Mouse (Mus musculus) embryonic facial prominence, embryonic 11.5 days (tissue): ENCODE measurements around the gene Cbx5. TPM values are rescaled to one million over a fixed set of nuclear protein-coding genes. Genes with fewer than 3 reads are reported as not detected.

Experiments used
- ATAC-seq: fragments of 200-750 bp; cut with Nextera tagmentation; replicated peaks from 2 replicates; pipeline ENCODE4 v1.8.0; 2017; ENCODE audit warnings: low read depth; ENCODE audit not compliant: insufficient number of reproducible peaks, low FRiP score, low TSS enrichment
- DNase-seq: peaks from one replicate; pipeline ENCODE4 v3.0.0-alpha.2; 2015; ENCODE audit warnings: low spot score
- H3K27ac ChIP-seq: fragments of 300-500 bp; sonication (generic); replicated peaks from 2 replicates; pipeline ENCODE4 v1.5.1; 2014; ENCODE audit warnings: mild to moderate bottlenecking, low read depth, low read length, control low read depth
- H3K27me3 ChIP-seq: fragments of 300-500 bp; sonication (generic); 2 replicates; pipeline ENCODE4 v1.6.1; 2014; ENCODE audit warnings: mild to moderate bottlenecking, low read length, moderate library complexity, mixed read lengths; ENCODE audit not compliant: control insufficient read depth, insufficient read depth
- H3K36me3 ChIP-seq: fragments of 300-500 bp; sonication (generic); replicated peaks from 2 replicates; pipeline ENCODE4 v1.6.1; 2014; ENCODE audit warnings: low read depth, mild to moderate bottlenecking, low read length, moderate library complexity, mixed read lengths; ENCODE audit not compliant: control insufficient read depth, insufficient read depth
- H3K4me1 ChIP-seq: fragments of 300-500 bp; sonication (generic); 2 replicates; pipeline ENCODE4 v1.6.1; 2014; ENCODE audit warnings: low read length, mixed read lengths; ENCODE audit not compliant: control insufficient read depth, insufficient read depth
- H3K4me2 ChIP-seq: fragments of 300-500 bp; sonication (generic); 2 replicates; pipeline ENCODE4 v1.6.1; 2014; ENCODE audit warnings: low read depth, mild to moderate bottlenecking, control low read depth, low read length, moderate library complexity
- H3K4me3 ChIP-seq: fragments of 300-500 bp; sonication (generic); 2 replicates; pipeline ENCODE4 v1.5.1; 2014; ENCODE audit warnings: low read depth, low read length, control low read depth
- H3K9ac ChIP-seq: fragments of 300-500 bp; sonication (generic); replicated peaks from 2 replicates; pipeline ENCODE4 v1.6.1; 2014; ENCODE audit warnings: mild to moderate bottlenecking, control low read depth, low read length
- H3K9me3 ChIP-seq: fragments of 300-500 bp; sonication (generic); replicated peaks from 2 replicates; pipeline ENCODE4 v1.6.1; 2016; ENCODE audit warnings: mild to moderate bottlenecking, low read length, inconsistent platforms, mixed read lengths; ENCODE audit not compliant: control insufficient read depth
- WGBS: fragments of 180-500 bp; shearing (Covaris S2); extraction: QIAGEN DNeasy Blood & Tissue Kit; methylation state at CpG from one replicate; pipeline ENCODE4 v1.1.7; 2014; 5-methylcytosine and 5-hydroxymethylcytosine counted together
- polyA plus RNA-seq: library from polyadenylated mRNA; unstranded; fragments of >200 nt; fragmentation: Nextera tagmentation; extraction: Ambion mirVana; gene quantifications from 2 replicates; pipeline ENCODE4 v1.2.1, GENCODE M21; 2014

The Cbx5 gene
- polyA plus RNA-seq, 1 experiment from 2014 or later: 217 TPM

DNA sequence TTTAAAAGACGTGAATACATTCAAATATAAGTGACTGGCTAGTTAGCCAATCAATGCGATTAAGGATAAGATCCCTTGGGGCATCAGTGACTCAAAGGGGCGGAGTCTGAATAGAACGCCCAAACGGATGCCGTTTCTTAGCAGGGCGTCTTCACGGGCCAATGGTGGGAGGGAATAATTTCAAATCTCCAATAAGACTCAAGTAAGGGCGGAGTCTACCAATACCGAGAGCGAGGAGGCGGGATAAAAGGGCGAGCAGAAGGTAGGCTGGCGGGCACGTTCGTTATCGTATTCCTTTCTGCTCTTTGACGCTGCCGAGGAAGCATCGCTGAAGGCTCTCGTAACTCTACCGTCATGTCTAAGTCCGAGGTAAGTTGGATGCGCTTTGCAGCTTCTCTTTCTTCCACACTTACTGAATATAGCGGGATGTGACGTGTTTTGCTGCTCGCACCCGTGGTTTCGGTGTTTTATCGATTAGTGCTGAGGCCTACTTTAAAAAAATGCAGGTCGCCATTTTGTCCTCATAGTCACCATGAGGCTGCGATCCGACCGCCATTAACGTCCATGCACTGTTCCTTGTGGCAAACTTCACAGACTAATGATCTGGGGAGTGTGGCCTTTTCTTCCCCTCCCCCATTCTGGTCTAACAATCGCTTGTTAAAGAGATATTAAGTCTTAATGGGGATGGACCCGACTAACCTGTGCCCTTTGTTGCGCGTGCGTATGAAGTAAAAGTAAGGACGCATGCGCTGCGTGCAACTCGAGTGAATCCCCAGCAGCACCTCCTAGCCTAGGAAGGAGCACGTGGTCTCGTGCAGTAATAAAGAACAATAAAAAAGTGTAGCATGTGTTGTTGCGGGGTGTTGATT lies 778 bp upstream of the Cbx5 start, which contains the start of gene Hnrnpa1:
Gene Hnrnpa1 (plus strand): TSS at position 273 of the 869 bp plus-strand sequence.
- DNase-seq (peak; percentile 99), ATAC-seq (peak; percentile 90)
- Histone ChIP-seq H3K4me2 (peak within 1 kb of the TSS; percentile 81), H3K27ac (peak within 1 kb of the TSS; percentile 91), H3K4me1 (no peaks in the 10 kb centered on the region), H3K36me3 (peaks cover 12% of the 10 kb centered on the region), H3K9me3 (no peaks in the 10 kb centered on the region), H3K27me3 (no peaks in the 10 kb centered on the region), H3K4me3 (peak within 1 kb of the TSS; percentile 74), H3K9ac (peak within 1 kb of the TSS; percentile 92)
- under 1% methylated on average over 47 of the region's 47 CpGs for WGBS

DNA sequence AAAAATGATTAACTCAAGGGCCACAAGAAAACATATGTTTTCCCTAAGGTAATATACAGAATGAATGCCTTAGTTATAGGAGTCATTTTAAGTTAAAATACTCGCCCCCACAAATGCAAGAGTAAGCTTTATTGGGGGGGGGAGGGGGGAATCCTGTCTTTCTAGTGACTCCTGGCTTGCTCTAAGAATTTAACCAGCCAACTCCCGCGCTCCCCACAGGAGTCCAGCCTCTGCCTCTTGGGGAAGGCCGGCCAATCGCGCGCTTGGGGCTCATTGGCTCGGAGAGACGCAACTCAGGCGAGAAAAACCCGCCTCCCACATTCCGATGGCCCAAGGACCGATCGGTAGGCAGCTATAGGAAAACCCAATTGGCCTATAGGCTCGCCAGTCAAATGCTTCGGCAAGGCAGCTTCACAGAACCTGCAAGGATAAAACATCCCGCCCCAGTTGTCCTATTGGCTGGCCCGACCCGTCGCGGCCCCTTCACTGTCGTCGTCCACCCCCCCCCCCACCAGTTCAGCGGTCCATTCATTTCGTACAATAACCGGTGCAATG lies 409 bp downstream of the Cbx5 start:
- peak overlapping the region; percentile 47 for H3K4me2 ChIP-seq
- DNase-seq (peak; percentile 98), ATAC-seq (peak; percentile 93)
- peak overlapping the region; percentile 74 for H3K4me3 ChIP-seq
- H3K27me3 ChIP-seq: no peaks in the 10 kb centered on the region
- H3K36me3 ChIP-seq: peaks cover 10% of the 10 kb centered on the region
- WGBS: under 1% methylated on average over 26 of the region's 26 CpGs
- no peaks in the 10 kb centered on the region for H3K9me3 ChIP-seq
- peak overlapping the region; percentile 91 for H3K27ac ChIP-seq
- peak overlapping the region; percentile 63 for H3K9ac ChIP-seq
- H3K4me1 ChIP-seq: no peaks in the 10 kb centered on the region

DNA sequence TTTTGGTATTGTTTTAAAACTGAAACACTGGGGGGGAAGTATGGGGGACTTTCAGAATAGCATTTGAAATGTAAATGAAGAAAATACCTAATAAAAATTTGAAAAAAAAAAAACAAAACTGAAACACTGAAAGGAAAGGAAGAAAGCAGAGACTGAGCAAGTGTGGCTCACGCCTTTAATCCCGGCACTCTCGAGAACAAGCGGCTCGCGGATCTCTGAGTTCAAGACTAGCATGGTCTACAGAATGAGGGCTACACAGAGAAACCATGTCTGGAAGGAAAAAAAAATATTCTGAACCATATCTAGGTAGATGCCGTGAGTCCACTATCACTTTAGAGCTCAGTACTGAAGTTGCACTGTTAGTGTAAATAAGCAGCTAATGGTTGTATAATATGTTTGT lies 2.3 kb downstream of the Cbx5 start:
- DNase-seq (no peak), ATAC-seq (no peak)
- Histone ChIP-seq H3K36me3 (no peaks in the 10 kb centered on the region), H3K4me1 (no peaks in the 10 kb centered on the region), H3K4me3 (no peak overlapping the region), H3K4me2 (no peak overlapping the region), H3K27ac (no peak overlapping the region), H3K27me3 (no peaks in the 10 kb centered on the region), H3K9ac (no peak overlapping the region), H3K9me3 (no peaks in the 10 kb centered on the region)
- 98% methylated on average over 7 of the region's 7 CpGs for whole genome bisulfite sequencing

DNA sequence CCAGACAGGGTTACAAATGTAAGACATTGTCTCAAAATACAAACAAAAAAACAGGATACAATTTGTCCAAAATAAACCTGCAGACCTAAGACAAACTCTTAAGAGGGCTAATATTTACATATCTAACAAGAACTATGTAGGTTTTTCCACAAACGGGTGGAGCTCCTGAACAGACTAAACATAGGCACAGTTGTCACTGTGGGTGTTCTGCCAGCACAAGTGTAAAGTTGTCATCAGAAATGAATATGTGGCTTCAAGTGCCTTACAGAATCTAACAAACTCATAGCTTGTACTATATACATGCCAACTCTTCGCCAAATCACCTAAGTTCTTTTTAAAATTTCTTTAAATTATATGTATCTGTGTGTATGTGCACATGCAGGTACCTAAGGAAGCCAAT lies 6.5 kb downstream of the Cbx5 start:
- Histone ChIP-seq H3K27ac (no peak overlapping the region), H3K4me3 (no peak overlapping the region), H3K4me2 (no peak overlapping the region), H3K4me1 (no peaks in the 10 kb centered on the region), H3K9me3 (no peaks in the 10 kb centered on the region), H3K36me3 (no peaks in the 10 kb centered on the region), H3K9ac (no peak overlapping the region), H3K27me3 (no peaks in the 10 kb centered on the region)
- DNase-seq (no peak), ATAC-seq (no peak)
- WGBS: 92% methylated on average over 2 of the region's 2 CpGs

DNA sequence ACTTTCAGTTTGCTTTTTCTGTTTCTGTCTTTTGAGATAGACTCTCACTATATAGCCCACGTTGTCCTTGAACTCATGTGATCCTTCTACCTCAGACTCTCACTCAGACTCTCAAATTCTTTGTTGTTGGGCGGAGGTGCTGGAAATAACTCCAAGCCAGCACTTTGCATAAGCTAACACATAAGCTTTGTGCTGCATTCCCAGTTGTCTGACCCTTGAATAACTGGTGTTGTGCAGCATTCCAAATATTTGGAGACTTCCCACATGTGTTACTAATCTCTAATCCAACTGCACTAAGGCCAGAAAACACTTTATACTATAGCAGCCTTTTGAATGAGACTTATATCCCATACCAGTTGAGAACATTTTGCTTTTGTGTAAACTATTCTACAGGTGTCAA lies 10.7 kb downstream of the Cbx5 start:
- no peaks in the 10 kb centered on the region for H3K27me3 ChIP-seq
- H3K9me3 ChIP-seq: no peaks in the 10 kb centered on the region
- no peak overlapping the region for H3K27ac ChIP-seq
- H3K4me2 ChIP-seq: no peak overlapping the region
- H3K9ac ChIP-seq: no peak overlapping the region
- no peaks in the 10 kb centered on the region for H3K36me3 ChIP-seq
- no peak for DNase-seq
- 70% methylated on average over 2 of the region's 2 CpGs for WGBS
- no peak overlapping the region for H3K4me3 ChIP-seq
- no peak for ATAC-seq
- no peaks in the 10 kb centered on the region for H3K4me1 ChIP-seq

DNA sequence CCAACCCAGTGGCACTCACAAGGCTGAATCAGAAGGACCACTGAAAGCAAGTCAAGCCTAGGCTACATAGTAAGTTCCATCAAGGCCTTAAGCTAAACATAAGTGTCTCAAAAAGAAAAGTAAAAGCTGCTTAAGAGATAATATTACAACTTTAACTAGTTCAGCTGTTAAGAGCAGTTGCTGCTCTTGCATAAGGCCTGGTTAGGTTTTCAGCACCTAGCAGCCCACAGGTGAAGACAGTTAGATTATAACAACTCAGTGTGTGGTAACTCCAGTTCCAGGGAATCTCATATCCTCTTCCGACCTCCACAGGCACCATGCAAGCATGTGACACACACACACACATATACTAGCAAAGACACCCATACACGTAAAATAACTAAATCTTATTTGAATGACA lies 12.0 kb downstream of the Cbx5 start:
- DNase-seq: no peak
- H3K27me3 ChIP-seq: no peaks in the 10 kb centered on the region
- H3K36me3 ChIP-seq: no peaks in the 10 kb centered on the region
- no peaks in the 10 kb centered on the region for H3K4me1 ChIP-seq
- no peak overlapping the region for H3K9ac ChIP-seq
- H3K4me3 ChIP-seq: no peak overlapping the region
- H3K9me3 ChIP-seq: no peaks in the 10 kb centered on the region
- H3K27ac ChIP-seq: no peak overlapping the region
- 89% methylated on average over 2 of the region's 2 CpGs for WGBS
- no peak for ATAC-seq
- H3K4me2 ChIP-seq: no peak overlapping the region

DNA sequence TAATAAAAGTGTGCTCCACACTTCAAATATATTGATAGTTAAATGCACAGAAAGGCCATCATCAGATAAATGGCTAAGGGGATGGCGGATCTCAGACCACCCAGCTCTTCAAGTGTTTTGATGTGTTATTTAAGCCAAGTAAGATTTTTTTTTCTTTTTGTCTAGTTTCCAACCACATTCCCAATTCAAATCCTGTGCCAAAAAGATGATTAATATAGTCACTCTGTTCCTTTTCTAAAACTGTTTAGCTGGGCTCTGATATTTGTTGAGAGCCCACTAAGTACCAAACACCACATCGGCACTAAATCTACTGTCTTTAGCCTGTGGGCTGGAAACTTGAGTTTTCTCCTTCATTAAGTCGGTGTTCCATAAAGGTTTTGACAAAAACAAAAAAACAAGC lies 12.6 kb downstream of the Cbx5 start:
- no peak overlapping the region for H3K4me2 ChIP-seq
- no peak overlapping the region for H3K9ac ChIP-seq
- H3K27me3 ChIP-seq: no peaks in the 10 kb centered on the region
- H3K4me1 ChIP-seq: no peaks in the 10 kb centered on the region
- ATAC-seq (no peak), DNase-seq (no peak)
- no peaks in the 10 kb centered on the region for H3K36me3 ChIP-seq
- no peaks in the 10 kb centered on the region for H3K9me3 ChIP-seq
- H3K4me3 ChIP-seq: no peak overlapping the region
- WGBS: 93% methylated on average over 3 of the region's 3 CpGs
- H3K27ac ChIP-seq: no peak overlapping the region

DNA sequence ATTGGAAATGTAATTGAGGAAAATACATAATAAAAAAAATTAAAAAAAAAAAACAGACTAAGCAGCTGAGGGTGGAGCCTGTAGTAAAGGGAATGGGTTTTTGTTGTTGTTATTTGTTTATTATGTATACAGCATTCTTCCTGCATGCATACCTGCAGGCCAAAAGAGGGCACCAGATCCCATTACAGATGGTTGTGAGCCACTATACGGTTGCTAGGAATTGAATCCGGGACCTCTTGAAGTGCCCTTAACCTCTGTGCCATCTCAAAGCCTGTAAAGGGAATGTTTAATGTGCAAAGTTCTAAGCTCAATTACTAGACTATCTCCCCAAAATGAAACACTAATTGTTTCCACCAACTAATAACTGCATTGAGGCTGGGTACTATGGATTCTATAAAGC lies 15.5 kb downstream of the Cbx5 start:
- H3K9me3 ChIP-seq: no peaks in the 10 kb centered on the region
- H3K36me3 ChIP-seq: no peaks in the 10 kb centered on the region
- DNase-seq: no peak
- no peaks in the 10 kb centered on the region for H3K4me1 ChIP-seq
- no peak overlapping the region for H3K9ac ChIP-seq
- no peak for ATAC-seq
- H3K4me2 ChIP-seq: no peak overlapping the region
- no peaks in the 10 kb centered on the region for H3K27me3 ChIP-seq
- no peak overlapping the region for H3K27ac ChIP-seq
- no peak overlapping the region for H3K4me3 ChIP-seq
- 83% methylated on average over 2 of the region's 2 CpGs for WGBS
